Mouse (Mus musculus): ENCODE measurements around the gene Sox15.

Sox15 gene

DNA sequence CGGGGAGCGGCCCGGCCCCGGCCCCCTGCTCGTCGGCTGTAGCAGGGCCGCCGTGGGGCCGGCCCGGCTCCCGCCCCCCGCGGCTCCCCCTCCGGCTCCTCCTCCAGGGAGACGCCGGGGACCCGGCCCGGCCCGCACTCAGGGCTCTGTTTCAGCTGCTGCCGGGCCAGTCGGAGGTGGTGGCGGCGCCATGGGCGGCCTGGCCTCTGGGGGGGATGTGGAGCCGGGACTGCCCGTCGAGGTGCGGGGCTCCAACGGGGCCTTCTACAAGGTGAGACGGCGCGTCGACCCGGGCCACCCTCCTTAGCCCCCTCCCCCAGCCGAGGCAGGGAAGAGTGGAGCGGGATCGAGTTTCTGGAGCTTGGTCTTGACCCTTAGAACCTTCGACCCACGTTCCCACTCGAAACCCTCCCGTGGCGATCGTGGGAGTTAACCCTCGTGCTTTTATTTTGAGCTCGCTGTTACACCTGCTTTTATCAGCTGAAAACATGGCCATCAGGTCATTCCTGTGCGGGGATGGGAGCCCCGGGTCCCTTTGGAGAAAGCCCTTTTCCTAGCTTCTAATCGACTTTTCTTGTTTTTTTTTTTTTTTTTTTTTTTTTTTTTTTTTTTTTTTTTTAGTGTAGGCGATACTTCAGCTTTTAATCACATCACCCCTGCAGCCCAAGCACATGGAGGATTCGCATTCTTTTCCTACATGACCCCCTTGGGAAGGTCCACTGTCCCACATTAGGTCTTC lies 21.8 kb upstream of the Sox15 start:
- in situ Hi-C loops (cut with MboI; ENCODE audit: low sequenced_read_pairs): no loop called here

DNA sequence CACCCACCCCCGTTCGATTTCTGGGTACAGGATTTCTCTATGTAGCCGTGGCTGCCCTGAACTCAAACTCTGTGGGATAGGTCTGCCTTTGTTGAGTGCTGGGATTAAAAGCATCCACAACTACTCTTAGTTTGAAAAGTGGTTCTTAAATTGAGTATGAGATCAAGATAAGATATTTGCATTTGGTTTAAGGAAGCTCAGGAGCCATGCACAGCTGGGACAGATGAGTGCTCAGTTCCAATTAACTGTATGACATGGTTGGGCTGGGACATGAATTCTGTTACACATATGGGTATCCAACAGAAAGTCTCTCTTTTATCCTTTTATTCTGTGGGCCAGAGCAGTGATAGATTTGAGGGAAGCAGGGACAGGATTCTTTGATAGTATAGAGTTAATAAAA lies 19.6 kb upstream of the Sox15 start:
- in situ Hi-C loops (cut with MboI; ENCODE audit: low sequenced_read_pairs): no loop called here

DNA sequence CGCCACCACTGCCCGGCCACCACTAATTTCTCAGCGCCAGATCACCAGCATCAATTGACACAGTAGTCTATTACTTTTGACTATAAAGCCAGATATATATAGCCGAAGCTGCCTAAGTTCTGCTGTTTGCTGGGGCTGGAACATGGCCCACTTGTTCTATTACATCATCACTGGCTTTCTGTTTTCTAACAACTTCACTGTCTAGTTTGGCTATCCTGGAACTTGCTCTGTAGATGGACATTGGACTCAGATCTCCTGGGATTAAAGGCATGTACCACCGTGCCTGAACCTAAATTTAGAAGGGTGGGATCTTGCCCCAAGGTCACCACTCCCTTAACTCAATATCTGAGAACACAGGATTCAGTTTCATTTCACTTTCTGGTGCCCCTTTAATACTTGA lies 9.3 kb upstream of the Sox15 start:
- in situ Hi-C loops (cut with MboI; ENCODE audit: low sequenced_read_pairs): no loop called here

DNA sequence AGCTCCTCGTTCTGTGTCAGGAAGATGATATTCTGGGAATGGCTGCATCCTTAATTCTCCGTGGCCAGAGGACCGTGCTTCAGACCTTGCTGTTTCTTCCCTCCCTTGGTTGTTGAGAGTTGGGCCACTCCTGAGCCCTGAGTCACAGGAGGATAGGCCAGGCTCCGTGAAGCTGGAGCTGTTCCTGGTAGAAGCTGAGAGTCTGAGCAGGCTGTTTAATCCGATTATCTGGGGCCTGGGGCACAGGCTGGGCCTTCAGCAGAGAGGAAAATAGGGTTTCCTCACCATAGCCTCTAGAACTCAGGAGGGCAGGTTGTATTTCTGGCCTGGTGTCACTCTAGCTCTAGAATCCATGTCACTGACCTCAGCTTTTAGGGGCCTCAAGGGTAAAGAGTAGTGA lies 1.7 kb upstream of the Sox15 start:
- in situ Hi-C loops (cut with MboI; ENCODE audit: low sequenced_read_pairs): no loop called here

DNA sequence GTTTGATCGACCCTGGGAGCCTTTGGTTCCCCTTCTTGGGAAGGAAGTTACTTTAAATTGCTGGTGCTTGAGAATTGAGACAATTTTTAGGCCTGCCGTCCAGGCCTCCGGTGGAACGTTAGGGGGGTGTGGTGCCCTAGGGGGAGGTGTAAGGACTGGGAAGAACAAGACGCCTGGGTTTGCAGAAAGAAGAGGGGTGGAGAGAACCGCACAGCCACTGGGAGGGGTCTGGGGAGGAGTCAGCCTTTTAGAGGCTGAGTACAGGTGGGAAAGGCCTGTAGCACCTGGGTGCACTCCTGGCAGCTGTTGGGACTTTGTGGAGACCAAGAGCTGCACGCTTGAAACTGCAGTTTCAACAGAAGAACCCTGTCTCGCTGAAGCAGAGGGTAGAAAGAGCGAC lies 354 bp upstream of the Sox15 start:
- in situ Hi-C loops (cut with MboI; ENCODE audit: low sequenced_read_pairs): no loop called here

DNA sequence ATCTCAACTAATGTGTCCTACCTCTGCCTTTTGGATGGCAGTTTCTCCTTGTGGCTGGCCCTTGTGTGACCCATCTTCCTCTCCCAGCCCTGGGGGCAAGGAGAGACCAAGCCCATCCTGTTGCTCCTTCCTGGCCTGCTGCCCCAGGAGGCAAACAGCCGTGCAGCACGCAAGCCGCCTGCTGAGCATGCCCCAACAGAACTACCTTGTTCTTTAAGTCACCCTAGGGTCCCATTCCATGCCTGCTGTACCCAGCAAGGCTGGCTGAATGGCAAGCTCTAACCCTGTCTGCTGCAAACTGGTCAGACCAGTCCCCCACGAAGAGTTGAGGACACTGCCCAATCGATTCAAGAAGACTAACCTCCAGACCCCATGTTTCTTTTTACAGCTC lies 946 bp downstream of the Sox15 start:
- in situ Hi-C loops (cut with MboI; ENCODE audit: low sequenced_read_pairs): no loop called here

DNA sequence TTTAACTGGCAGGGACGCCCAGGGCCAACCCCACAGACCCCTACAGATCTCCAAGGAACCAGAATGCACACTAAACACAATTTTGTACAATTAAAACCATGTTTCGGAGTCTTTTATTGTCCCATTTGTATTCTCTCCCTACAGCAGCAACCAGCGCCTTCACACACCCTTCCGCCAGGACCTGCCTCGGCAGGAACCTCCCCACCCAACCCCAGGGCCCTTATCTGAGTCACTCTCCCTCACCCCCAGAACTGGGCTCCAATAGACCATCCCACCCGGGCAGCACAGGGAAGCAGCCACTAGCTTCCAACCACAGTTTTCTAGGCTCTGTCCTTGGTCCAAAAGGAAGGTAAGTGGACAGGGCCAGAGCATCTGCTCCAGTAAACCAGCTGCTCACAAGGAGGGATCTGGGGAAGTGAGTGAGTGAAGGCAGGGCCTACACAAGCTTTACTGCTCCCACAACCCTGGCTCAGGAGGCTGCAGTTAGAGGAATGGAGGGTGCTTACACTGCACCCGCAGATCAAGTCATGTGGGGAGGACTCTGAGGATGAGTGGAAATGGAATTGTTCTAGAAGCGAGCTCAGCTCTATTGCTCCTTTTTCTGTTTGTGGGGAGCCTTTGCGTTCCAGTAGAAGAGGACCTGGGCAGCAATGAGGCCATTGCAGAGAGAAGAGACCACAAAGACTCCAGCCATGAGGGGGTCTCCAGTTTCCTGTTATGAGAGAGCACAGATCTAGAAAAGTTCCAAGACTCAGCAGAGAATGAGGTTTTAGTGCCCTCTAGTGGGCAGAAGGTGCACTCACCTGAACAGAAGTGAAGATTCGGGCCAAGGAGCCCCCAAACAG lies 1.7 kb downstream of the Sox15 start:
- in situ Hi-C loops (cut with MboI; ENCODE audit: low sequenced_read_pairs): no loop called here

DNA sequence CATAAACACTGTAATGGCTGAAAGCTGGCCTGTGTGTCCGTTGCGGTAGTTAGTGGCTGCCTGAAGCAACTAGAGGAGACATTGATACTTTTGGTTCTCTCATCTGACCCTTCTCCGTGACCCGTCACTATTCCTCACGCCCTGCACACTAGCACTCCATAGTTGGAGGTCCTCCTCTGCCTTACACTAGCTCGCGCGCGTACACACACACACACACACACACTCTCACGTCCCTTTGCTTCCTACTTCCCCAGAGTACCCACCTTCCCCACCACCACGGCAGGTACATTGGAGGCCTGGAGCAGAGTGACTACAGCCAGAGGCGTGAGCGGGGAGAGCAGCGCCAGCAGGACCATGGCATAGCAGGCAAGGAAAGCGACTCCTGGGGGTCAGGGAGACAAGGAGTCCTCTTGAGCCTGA lies 2.4 kb downstream of the Sox15 start:
- in situ Hi-C loops (cut with MboI; ENCODE audit: low sequenced_read_pairs): no loop called here

DNA sequence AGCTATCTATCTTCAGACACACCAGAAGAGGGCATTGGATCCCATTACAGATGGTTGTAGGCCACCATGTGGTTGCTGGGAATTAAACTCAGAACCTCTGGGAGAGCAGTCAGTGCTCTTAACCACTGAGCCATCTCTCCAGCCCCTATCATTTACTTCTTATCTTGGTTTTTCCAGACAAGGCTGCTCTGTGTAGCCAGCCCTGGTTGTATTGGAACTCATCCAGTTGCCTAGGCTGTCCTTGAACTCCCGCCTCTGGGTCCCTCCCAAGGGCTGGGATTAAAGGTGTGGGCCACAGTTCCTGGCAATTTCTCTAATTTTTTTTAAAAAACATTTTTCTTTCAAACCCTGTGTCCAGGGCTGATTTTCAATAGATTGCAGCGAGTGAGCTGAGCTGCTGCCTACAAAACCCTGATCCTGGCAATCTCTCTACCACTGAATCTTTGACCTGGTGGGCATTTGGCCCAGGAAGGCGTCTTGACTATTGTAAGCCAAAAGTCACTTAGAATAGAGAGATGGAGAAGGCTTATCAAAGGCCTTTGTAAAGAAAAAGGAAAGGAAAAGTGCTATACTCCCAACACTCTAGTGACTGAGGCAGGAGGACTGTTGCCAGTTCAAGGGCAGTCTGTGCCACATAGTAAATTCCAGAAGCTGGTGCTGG lies 6.2 kb downstream of the Sox15 start:
- in situ Hi-C loops (cut with MboI; ENCODE audit: low sequenced_read_pairs): no loop called here

DNA sequence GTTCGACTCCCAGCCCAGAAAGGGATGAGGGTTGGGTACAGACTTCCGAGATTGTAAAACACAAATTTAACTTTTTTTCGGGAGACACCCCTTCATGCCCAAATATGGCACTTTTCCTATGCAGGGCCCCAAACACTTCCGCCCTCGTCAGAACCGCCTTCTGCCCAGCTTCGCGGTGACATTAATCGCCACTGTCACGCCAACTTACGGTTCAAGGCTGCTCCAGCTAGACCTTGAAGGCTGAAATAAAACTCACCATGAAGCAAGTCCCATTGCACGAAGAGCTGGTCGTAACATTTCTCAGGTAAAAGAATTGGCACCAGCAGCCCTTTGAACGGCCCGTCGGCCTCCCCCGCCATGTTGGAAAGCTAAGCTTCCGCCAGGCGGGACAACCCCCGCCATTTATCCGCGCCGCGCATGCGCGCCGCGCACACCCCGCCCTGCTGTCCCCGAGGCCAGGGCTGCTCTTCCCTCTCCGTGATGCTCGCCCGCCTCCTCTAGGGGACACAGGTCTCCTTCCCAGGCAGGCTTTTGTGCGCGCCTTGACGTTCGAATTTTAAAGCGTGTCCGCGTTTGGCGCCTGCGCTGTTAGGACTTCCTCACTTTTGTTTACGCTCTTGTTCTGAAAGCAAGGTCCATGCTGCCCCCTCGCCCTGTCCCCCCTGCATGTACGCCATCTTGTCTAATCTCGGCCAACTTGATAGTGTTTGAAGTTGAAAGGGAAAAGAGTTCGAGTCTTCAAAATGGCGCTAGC lies 7.3 kb downstream of the Sox15 start, which contains the start of gene Mpdu1:
Mpdu1 (minus strand) TSS at position 430 of the 754 bp plus-strand sequence.
- in situ Hi-C loops (cut with MboI; ENCODE audit: low sequenced_read_pairs): no loop called here

DNA sequence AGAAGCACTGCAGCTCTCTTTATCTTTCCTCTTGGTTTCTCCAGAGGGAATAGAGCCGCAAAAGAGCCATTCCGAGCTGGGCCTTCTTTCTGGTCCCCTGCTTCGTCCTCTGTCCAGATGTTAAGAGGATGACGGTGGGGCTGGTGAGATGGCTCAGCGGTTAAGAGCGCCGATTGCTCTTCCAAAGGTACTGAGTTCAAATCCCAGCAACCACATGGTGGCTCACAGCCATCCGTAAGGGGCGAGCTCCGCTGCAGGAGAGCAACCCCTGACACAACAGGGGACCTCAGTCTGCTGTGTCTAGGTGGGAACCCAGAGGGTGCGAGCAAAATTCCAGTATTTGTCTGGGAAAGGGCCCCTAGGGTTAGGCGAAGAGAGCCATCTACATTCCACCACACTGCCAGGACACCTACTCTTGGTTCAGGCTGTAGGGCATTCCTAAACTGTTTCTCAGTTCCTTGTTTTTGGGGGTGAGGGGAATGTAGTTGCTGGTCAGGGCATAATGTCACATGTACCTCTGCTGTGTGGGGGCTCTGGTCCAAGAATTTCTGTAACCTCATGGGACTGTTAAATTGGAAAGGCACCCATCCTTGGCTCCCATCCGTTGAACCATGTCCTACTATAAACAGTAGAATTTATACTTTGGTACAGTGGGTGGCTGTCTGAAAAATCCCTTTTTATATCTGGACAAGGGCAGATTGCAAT lies 8.0 kb downstream of the Sox15 start:
- in situ Hi-C loops (cut with MboI; ENCODE audit: low sequenced_read_pairs): no loop called here

DNA sequence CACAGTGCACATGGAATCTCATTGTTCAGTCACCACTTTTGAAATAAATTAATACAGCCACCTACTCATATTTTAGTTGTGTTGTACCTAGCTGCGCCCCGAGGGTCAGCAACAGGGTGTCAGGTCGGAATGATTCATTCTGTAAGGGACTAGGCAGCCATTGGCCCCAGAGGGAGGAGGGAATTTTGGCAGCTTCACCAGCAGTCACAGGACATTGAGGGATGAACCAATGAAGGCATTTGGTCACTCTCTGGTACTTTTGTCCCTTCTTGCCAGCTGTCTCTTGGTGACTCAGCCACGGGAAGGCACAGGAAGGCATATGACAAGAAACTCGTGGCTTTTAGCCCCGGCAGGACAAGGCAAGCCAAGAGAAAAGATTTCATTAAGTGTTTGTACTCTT lies 8.7 kb downstream of the Sox15 start:
- in situ Hi-C loops (cut with MboI; ENCODE audit: low sequenced_read_pairs): no loop called here

DNA sequence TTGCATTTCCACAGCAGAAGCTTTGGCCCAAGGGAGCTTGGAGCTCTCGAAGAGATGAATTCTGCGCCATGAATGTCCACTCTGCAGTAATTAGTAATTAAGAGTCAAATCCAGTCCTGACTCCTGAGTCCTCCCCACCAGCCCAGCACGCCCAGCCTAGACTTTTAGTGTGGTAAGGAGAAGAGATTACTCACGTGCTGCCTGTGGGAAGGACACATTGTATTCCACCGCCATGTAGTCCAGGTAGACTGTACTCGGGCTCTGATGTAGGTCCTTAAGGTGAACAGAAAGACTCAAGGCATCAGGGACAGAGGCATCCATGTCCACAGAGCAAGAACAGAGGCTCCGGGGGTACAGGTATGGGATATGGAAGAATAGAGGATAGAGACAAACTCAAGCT lies 9.7 kb downstream of the Sox15 start:
- in situ Hi-C loops (cut with MboI; ENCODE audit: low sequenced_read_pairs): no loop called here

DNA sequence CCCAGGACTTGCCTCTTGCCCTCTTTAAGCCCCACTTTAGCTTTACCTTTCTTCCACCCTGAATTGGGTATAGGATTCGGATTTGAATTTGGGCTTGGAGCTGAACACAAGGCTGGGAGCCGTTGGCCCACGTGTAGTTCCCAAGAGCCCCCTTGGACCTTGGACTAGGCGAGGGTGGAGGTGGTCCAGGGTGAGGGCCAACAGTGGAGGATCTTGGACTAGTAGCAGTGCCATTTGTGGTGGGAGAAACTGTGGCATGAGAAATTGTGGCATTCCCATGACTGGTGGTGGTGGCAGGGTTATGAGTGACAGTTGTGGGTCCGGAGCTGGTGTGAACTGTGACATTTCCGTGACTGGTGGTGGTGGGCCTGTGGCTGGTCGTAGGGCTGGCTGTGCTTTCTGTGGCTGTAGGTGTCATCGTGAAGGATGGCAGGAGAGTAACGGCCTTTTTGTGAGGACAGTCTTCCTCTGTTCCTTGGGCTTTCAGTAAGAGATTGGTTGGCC lies 10.4 kb downstream of the Sox15 start:
- in situ Hi-C loops (cut with MboI; ENCODE audit: low sequenced_read_pairs): no loop called here

DNA sequence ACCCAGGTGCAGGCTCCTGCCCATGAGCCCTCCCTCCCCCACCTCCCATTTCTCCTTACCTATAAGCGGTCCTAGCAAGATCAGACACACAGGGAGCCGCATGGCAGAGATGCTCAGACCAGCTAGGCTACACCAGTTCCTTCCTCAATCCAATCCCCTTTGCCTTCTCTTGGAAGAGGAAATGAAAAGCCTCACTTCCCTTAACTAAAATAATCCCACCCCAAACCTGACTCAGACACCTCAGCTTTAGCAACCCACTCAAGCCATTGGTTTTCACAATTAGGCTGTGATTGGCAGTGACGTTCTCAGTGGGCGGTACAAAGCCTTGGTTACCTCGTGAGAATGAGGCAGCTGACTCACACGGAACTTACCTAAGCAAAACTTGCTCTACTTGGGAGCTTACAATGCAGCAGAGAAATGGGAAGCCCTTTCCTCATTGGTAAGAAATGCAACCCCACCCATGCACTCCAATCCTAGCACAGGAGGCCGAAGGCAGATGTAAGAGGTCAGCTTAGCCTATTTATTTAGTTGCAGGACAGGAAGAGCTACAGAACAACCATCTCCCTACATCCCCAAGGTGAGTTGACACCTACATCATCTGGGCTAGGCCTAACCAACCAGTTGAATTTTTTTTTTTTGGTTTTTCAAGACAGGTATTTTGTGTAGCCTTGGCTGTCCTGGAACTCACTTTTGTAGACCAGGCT lies 11.0 kb downstream of the Sox15 start, which contains the start of gene Cd68:
Cd68 (minus strand) TSS at position 193 of the 704 bp plus-strand sequence.
- in situ Hi-C loops (cut with MboI; ENCODE audit: low sequenced_read_pairs): no loop called here

DNA sequence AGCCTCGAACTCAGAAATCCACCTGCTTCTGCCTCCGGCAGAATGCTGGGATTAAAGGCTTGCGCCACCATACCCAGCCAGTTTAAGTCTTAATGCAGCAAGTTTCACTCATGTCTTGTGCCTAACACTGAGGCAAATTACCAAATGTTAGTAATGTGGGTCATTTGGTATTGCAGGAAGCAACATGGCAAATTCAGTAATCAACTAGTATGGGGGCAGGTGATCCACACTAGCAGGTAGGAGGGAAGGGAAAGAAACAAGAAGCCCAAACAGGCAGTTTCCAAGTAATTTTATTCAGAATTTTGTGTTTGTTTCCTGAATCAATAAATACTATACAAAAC lies 11.5 kb downstream of the Sox15 start:
- in situ Hi-C loops (cut with MboI; ENCODE audit: low sequenced_read_pairs): no loop called here

DNA sequence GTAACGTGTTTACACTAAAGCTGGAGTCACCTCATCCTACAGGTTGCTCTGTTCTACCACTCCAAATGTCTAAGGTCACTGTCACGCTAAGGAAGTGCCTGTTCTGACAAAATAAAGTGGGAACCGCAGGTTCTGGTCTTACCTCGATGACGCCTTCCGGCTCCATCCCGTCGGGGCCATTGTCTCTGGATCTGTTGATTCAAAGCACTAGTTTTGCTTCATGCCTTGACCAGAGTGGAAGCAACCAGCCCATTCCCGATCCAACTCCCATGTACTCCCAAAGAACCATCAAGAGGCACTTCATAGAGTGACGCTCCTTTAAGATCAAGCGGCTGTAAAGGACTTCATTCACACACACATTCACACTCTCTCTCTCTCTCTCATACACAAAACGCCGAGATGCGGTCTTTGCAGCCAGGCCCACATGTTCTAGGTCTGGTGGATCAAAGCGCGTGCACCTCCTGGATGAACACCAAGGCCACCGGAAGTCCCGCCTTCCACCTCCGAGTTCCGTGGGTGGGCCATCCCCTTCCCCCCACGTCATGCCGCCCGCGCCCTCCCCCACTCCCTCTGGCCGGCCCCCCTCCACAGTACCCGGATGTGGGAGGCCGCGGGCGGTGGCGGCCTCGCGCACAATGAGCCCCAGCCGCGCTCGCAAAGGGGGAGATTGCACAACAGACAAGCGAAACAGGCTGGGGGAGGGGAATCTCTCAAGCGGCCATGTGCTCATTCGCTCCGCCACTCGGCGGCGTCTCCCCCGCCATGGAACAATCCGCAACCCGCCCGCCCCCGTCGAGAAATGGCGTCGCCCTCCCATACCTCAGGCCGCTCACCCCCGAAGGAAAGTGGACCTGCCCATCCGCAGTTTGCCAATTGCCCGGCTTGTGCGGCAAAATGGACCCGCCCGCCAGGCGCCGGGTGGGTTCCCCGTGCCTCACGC lies 15.9 kb downstream of the Sox15 start:
- in situ Hi-C loops (cut with MboI; ENCODE audit: low sequenced_read_pairs): no loop called here

DNA sequence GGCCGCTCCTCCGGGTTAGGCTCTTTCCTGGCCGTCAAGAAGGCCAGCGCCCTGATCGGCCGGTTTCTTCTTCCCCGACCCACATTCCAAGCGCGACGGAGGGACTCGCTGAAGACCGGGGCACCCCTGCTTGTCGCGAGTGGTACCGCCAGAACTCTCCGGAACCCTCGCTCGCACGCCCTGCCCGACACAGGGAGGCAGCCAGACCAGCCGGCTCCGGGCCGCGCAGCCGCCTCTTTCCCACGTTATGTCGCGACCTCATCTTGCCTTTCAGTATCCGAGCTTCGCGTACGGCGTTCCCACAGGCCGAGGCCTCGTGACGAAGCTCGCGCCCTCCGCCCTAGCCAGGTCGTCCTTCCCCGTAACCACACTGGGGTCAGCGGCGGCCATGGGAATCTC lies 16.6 kb downstream of the Sox15 start:
- in situ Hi-C loops (cut with MboI; ENCODE audit: low sequenced_read_pairs): no loop called here
